Comparison of ENCODE assay signal across 8 mouse cellular contexts in genomic region chr11:109244635-109245360, GRCm38 (mm10). TPM values are rescaled to one million over a fixed set of nuclear protein-coding genes. Genes with fewer than 3 reads are reported as not detected.
DNase-seq lines count a peak whose midpoint lies in the region; ATAC-seq and TF ChIP-seq lines count a peak whose summit lies in the region.

No protein-coding gene starts in this region.

- peaks cover 3% of the 10 kb centered on the region; the same call in 1 of the 2 replicates for H3K4me1 ChIP-seq in lung, embryonic 16.5 days (replicated peaks; ENCODE audit: control insufficient read depth, insufficient read depth, low read length)

- no peaks in the 10 kb centered on the region for H3K27me3 ChIP-seq in lung, embryonic 16.5 days (ENCODE audit: control insufficient read depth, insufficient read depth, low read depth, low read length)

- peak; percentile 76 for ATAC-seq in lung, embryonic 16.5 days (ENCODE audit: low read depth)

- no peak overlapping the region; the same call in 1 of the 2 replicates for H3K4me3 ChIP-seq in gastrocnemius, adult 2 months
- no peak overlapping the region for H3K4me3 ChIP-seq in lung, embryonic 16.5 days (ENCODE audit: low read length)

- H3K27ac ChIP-seq in gastrocnemius, adult 2 months, result no peak overlapping the region
- no peak overlapping the region for H3K27ac ChIP-seq in lung, embryonic 16.5 days (ENCODE audit: low read length)

- H3K4me2 ChIP-seq in lung, embryonic 16.5 days (ENCODE audit: low read depth, low read length), result no peak overlapping the region

- 26% methylated on average over 23 of the region's 23 CpGs for WGBS in lung, embryonic 16.5 days

- H3K9ac ChIP-seq in lung, embryonic 16.5 days (ENCODE audit: low read length), result no peak overlapping the region

- DNase-seq in gastrocnemius, adult 2 months, result peak; percentile 26
- DNase-seq in gastrocnemius, adult 8-10 months (ENCODE audit: low spot score in 2 of 2), result no peak
- DNase-seq in adipocyte (ENCODE audit: low spot score), result peak; percentile 61
- peak; percentile 62 for DNase-seq in embryo, embryonic 11.5 days (ENCODE audit: low read depth, low spot score)
- DNase-seq in heart, postnatal 10 days, result peak; percentile 30 to 35
- DNase-seq in kidney, postnatal 36 days, result peak; percentile 34 to 47
- peak; percentile 49 for DNase-seq in retina, adult 2 months (ENCODE audit: low read depth, low spot score)

- no peaks in the 10 kb centered on the region for H3K36me3 ChIP-seq in lung, embryonic 16.5 days (ENCODE audit: control insufficient read depth, insufficient read depth, low read length)

- intact Hi-C loops in gastrocnemius, adult 2 months (cut with DNase I), result loop anchor here (5.0 to 10.0 kb wide), 3 partner anchors 203 to 620 kb away; no protein-coding TSS in a partner anchor
- intact Hi-C loops in heart, postnatal 10 days (cut with DNase I), result loop anchor here (2.0 to 10.0 kb wide), 6 partner anchors 78 to 616 kb away; partner anchors contain the start of gene Wipi1

- no peaks in the 10 kb centered on the region for H3K9me3 ChIP-seq in lung, embryonic 16.5 days (ENCODE audit: control insufficient read depth, low read length)

- peak; percentile 89 for TF ChIP-seq CTCF in gastrocnemius, adult 2 months (IDR thresholded peaks at IDR 0.05)

RNA-seq across cellular contexts. Expression of gene Rgs9, which starts 53.1 kb away (rescaled TPM):
- under 1 TPM; 0.13 to 0.20 TPM for total RNA-seq in gastrocnemius, adult 2 months (2021)
- not detected for total RNA-seq in gastrocnemius, adult 8-10 months (2022)
- total RNA-seq in heart, postnatal 10 days (2021), result under 1 TPM; 0.62 to 0.69 TPM
- polyA plus RNA-seq in lung, embryonic 16.5 days (2015; fragmentation: Nextera tagmentation; extraction: Ambion mirVana), result 1.5 and 2.2 TPM in 2 replicates

Comparison
In these comparisons a context has a peak if more than half of its experiments do, and no peak if none do; other contexts are left out.
1. DNase-seq: peak in gastrocnemius, adult 2 months (single experiment), adipocyte (single experiment), embryo, embryonic 11.5 days (single experiment), heart, postnatal 10 days (2 of 2), kidney, postnatal 36 days (2 of 2) and retina, adult 2 months (single experiment); none in gastrocnemius, adult 8-10 months (0 of 2).